Comparison of ENCODE assay signal across 18 mouse cellular contexts in genomic region chr3:9916538-9917106, GRCm38 (mm10).
DNase-seq lines count a peak whose midpoint lies in the region; ATAC-seq lines count a peak whose summit lies in the region.
"Had no signal": no experiment of that assay in that cellular context is flagged by ENCODE, and none has a peak within 500 bp of the region (broad histone marks: within the 10 kb centered on the region; RNA-seq: fewer than 3 reads in every experiment).

No protein-coding gene starts in this region.

- H3K36me3 ChIP-seq in intestine, embryonic 16.5 days (ENCODE audit: control insufficient read depth, insufficient read depth, low read length) = no peaks in the 10 kb centered on the region
- H3K36me3 ChIP-seq: embryonic facial prominence, embryonic 13.5 days; forebrain, embryonic 12.5 days; heart, embryonic 12.5 days; hindbrain, embryonic 10.5 days had no signal

- 72% methylated on average over 7 of the region's 7 CpGs for WGBS in intestine, embryonic 16.5 days

- H3K4me1 ChIP-seq in intestine, embryonic 16.5 days (ENCODE audit: control insufficient read depth, insufficient read depth, low read length) = no peaks in the 10 kb centered on the region
- H3K4me1 ChIP-seq: embryonic facial prominence, embryonic 13.5 days; forebrain, embryonic 12.5 days; heart, embryonic 12.5 days; hindbrain, embryonic 10.5 days had no signal

- no peak overlapping the region for H3K27ac ChIP-seq in intestine, embryonic 16.5 days (ENCODE audit: low read length)
- H3K27ac ChIP-seq: embryonic facial prominence, embryonic 13.5 days; forebrain, embryonic 12.5 days; heart, adult 2 months; hindbrain, embryonic 10.5 days; hindbrain, embryonic 14.5 days had no signal

- ATAC-seq in intestine, embryonic 16.5 days = peak; percentile 44; the same call in 1 of the 2 replicates
- ATAC-seq: forebrain, embryonic 16.5 days had no signal

- no peak overlapping the region for H3K4me3 ChIP-seq in intestine, embryonic 16.5 days (ENCODE audit: low read length)
- H3K4me3 ChIP-seq: embryonic facial prominence, embryonic 13.5 days; forebrain, embryonic 12.5 days; heart, adult 2 months; heart, embryonic 12.5 days; hindbrain, embryonic 10.5 days had no signal

- no peak overlapping the region for H3K9ac ChIP-seq in intestine, embryonic 16.5 days (ENCODE audit: low read depth, low read length)
- H3K9ac ChIP-seq: embryonic facial prominence, embryonic 13.5 days; forebrain, embryonic 12.5 days; heart, embryonic 12.5 days; hindbrain, embryonic 14.5 days had no signal

- no peak overlapping the region for H3K4me2 ChIP-seq in intestine, embryonic 16.5 days (ENCODE audit: low read depth, low read length)
- H3K4me2 ChIP-seq: embryonic facial prominence, embryonic 13.5 days; forebrain, embryonic 12.5 days; heart, embryonic 12.5 days; hindbrain, embryonic 14.5 days had no signal

- H3K27me3 ChIP-seq in intestine, embryonic 16.5 days (replicated peaks; ENCODE audit: control insufficient read depth, insufficient read depth, low read length) = no peaks in the 10 kb centered on the region
- H3K27me3 ChIP-seq: embryonic facial prominence, embryonic 13.5 days; forebrain, embryonic 12.5 days; heart, embryonic 12.5 days had no signal

- H3K9me3 ChIP-seq in intestine, embryonic 16.5 days (ENCODE audit: control insufficient read depth, low read length) = no peaks in the 10 kb centered on the region
- H3K9me3 ChIP-seq: embryonic facial prominence, embryonic 13.5 days; forebrain, embryonic 12.5 days; heart, embryonic 12.5 days; hindbrain, embryonic 10.5 days had no signal

- peak; percentile 19 for DNase-seq in thymus, postnatal 4 days
- no peak for DNase-seq in thymus, adult 18-20 months
- DNase-seq in T-cell, adult 2 months (ENCODE audit: low spot score) = peak; percentile 34
- DNase-seq in urinary bladder, adult 2 months (ENCODE audit: low spot score) = no peak
- no peak for DNase-seq in spleen, adult 18-20 months
- DNase-seq: adrenal gland, postnatal 14 days; cerebellum, adult 18-20 months; cerebellum, adult 9-11 months; cerebellum, postnatal 36 days; gastrocnemius, postnatal 10 days; heart, adult 2 months had no signal

Comparison
In these comparisons a context has a peak if more than half of its experiments do, and no peak if none do; other contexts are left out.
1. DNase-seq: peak in thymus, postnatal 4 days (single experiment) and T-cell, adult 2 months (single experiment); none in thymus, adult 18-20 months (0 of 2), urinary bladder, adult 2 months (single experiment) and spleen, adult 18-20 months (0 of 2).